Mouse (Mus musculus): Measurements from ENCODE around the gene Hmgb1. TPM values are rescaled to one million over a fixed set of nuclear protein-coding genes. Genes with fewer than 3 reads are reported as not detected.
A peak's percentile ranks its signal among the peaks of the same experiment; 100 is the strongest.
"Not testable (repeated sequence)": the region's sequence is repeated elsewhere in the genome, so short reads cannot be mapped to it uniquely, and the experiment has no call there.

Hmgb1 gene
- polyA plus RNA-seq, 1 experiment, result 173 TPM

DNA sequence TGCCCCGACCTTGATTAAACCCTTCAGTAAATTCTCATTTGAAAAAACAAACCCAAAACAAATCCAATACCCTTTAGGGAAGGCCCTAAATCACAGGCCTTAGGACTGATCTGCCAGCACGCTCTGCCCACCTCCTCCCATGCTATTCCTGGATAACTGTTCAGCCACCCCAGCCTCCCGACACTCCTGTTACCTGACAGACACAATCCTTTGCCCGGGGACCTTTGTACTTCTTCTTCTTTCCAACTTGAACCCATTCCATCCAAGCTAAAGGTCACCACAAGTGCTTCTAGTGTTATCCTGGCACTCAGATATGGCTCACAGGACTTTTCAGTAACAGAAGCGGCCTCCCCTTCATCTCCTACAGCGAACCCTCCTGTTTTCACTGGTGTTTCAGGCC, 25.3 kb downstream of the Hmgb1 start:
- TF ChIP-seq CTCF (IDR thresholded peaks at IDR 0.05; ENCODE audit: extremely low read depth, insufficient read depth, low read length), result no peak
- no peak for TF ChIP-seq POLR2A (IDR thresholded peaks at IDR 0.05; ENCODE audit: extremely low read depth, insufficient read depth, low read length)
- H3K4me1 ChIP-seq (ENCODE audit: control insufficient read depth, insufficient read depth, low read length), result no peaks in the 10 kb centered on the region
- H3K27ac ChIP-seq (ENCODE audit: insufficient read depth, low read length), result no peak overlapping the region
- no peak overlapping the region for H3K4me3 ChIP-seq (ENCODE audit: insufficient read depth, low read length)

DNA sequence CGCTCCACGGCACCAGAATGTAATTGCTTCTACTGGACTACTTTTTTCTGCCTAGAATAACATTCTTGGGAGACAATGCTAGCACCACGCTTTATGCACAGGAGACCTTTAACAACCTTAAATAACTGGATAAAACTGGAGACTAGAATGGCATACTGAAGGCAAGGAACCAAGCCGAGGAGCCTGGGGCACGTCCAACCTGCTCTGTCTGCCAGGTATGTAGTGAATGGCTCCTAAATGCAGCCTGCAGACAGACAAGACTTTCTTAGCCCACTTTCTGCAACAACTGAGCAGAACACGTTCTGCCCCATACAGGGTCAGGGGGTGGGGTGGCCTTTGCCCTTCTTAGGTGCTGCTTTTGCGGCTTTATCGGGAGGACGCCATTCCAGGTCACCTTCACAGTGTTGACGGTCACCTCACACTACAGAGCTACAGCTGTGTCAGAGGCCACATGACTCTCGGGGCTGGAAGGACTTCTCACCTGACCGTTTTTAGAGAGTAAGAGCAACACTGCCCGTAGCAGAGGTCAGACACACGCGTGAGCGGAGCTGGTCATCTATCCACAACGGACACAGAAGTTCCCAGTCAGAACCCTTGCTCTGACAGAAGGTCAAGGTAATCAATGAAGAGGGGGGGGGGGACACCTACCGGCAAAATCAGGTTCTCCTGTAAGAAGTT, 27.3 kb downstream of the Hmgb1 start:
- peaks cover 4% of the 10 kb centered on the region; the same call in 1 of the 2 replicates for H3K4me1 ChIP-seq (ENCODE audit: control insufficient read depth, insufficient read depth, low read length)
- H3K4me3 ChIP-seq (ENCODE audit: insufficient read depth, low read length), result no peak overlapping the region
- TF ChIP-seq POLR2A (IDR thresholded peaks at IDR 0.05; ENCODE audit: extremely low read depth, insufficient read depth, low read length) (no peak), CTCF (IDR thresholded peaks at IDR 0.05; ENCODE audit: extremely low read depth, insufficient read depth, low read length) (no peak)
- H3K27ac ChIP-seq (ENCODE audit: insufficient read depth, low read length), result no peak overlapping the region

DNA sequence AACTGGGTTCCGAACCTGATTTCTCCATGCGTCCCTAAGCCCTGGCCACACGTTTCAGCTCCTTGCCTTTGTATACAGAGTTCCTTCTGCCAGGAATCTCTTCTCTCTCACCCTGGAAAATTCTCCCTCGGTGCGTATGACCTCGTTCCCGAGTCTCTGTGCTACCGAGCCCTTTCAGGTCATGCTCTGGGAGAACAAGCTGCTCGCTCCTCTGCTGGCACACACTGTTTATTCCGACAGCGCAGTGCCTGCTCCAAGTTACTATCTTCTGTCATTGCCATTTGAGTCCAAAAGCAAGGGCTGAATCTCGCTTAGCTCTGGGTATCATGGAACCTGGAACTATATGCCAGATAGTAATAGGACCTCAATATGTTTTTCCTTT, 31.5 kb downstream of the Hmgb1 start:
- H3K4me1 ChIP-seq (ENCODE audit: control insufficient read depth, insufficient read depth, low read length), result peaks cover 4% of the 10 kb centered on the region; the same call in 1 of the 2 replicates
- H3K27ac ChIP-seq (ENCODE audit: insufficient read depth, low read length), result no peak overlapping the region
- TF ChIP-seq POLR2A (IDR thresholded peaks at IDR 0.05; ENCODE audit: extremely low read depth, insufficient read depth, low read length) (no peak), CTCF (IDR thresholded peaks at IDR 0.05; ENCODE audit: extremely low read depth, insufficient read depth, low read length) (no peak)
- H3K4me3 ChIP-seq (ENCODE audit: insufficient read depth, low read length), result no peak overlapping the region

DNA sequence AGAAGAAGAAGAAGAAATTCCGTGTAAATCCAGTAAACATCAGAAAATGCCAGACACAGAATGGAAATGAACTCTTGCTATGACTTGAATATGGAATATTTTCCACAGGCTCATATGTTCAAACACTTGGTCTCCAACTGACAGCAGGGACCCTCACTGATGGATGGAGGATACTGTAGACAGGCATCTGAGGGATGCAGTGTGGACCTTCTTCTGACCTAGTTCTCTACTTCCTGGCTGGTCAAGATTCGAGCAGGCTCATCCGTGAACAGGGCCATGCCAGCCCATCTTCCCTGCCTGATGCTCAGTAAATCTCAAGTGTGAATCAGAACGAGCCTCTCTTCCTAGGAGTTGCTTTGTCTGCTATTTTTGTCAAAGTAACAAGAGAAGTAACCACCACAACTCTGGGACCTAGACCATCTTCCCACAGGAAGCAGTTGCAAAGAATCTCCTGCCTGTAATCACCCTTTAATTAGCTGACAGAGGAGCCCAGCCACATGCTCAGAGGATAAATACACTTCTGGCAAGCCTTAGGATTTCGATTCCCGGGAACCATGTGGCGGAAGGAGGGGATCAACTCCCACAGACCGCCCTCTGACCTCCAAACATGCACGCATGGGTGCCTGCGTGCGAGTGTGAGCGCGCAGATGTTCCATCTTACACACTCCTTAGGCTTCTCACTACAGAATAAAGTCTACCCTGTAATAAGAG, 32.1 kb downstream of the Hmgb1 start:
- no peak overlapping the region for H3K4me3 ChIP-seq (ENCODE audit: insufficient read depth, low read length)
- H3K4me1 ChIP-seq (ENCODE audit: control insufficient read depth, insufficient read depth, low read length), result peaks cover 4% of the 10 kb centered on the region; the same call in 1 of the 2 replicates
- TF ChIP-seq CTCF (IDR thresholded peaks at IDR 0.05; ENCODE audit: extremely low read depth, insufficient read depth, low read length) (no peak), POLR2A (IDR thresholded peaks at IDR 0.05; ENCODE audit: extremely low read depth, insufficient read depth, low read length) (no peak)
- H3K27ac ChIP-seq (ENCODE audit: insufficient read depth, low read length), result no peak overlapping the region

DNA sequence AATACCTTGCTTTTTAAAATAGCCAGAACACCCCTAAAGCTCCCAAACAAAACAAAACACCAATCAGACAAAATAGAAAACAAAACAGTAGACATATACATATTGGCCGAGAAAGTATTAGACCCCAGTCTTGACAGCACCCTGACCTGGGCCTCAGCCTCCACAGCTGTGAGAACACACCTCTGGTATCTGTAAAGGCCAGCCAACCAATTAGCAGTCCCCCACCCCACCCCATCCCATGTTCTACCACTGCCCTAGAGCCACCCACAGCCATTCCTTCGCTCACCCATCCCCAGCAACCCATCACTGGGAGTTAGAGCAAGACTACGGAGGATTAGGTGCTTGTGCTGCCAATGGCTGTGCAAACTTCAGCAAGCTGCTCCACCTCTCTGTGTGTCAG, 33.4 kb downstream of the Hmgb1 start:
- no peak overlapping the region for H3K4me3 ChIP-seq (ENCODE audit: insufficient read depth, low read length)
- TF ChIP-seq CTCF (IDR thresholded peaks at IDR 0.05; ENCODE audit: extremely low read depth, insufficient read depth, low read length), result no peak
- no peak for TF ChIP-seq POLR2A (IDR thresholded peaks at IDR 0.05; ENCODE audit: extremely low read depth, insufficient read depth, low read length)
- no peak overlapping the region for H3K27ac ChIP-seq (ENCODE audit: insufficient read depth, low read length)
- peaks cover 4% of the 10 kb centered on the region; the same call in 1 of the 2 replicates for H3K4me1 ChIP-seq (ENCODE audit: control insufficient read depth, insufficient read depth, low read length)

DNA sequence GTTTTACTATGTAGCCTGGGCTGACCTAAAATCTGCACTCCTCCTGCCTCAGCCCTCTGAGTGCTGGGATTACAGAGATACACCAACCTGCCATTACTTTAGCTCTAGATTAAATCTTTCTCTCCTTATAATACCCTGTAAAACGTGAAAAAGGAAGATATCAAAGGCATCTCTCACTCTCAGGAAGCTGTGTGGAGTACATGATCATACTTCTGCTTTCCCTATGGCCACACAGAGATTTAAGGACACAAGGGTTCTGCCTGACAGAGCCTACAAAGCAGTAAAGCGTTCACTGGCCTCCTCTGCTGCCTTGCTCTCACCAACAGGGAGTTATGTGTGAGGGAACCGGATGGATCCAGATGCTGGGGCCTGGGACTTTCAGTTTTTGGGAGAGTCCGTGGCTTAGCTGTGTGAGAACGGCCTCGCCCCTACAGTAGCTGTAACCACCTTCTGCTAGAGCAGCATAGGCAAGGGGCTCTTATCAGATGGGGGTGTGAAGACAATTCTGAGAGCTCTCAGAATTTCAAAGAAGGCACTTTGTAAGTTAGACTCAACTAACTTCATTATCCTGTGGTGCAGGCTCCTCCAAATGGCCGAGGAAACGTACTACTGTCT, 36.8 kb downstream of the Hmgb1 start:
- Histone ChIP-seq H3K27ac (ENCODE audit: insufficient read depth, low read length) (no peak overlapping the region), H3K4me3 (ENCODE audit: insufficient read depth, low read length) (no peak overlapping the region), H3K4me1 (ENCODE audit: control insufficient read depth, insufficient read depth, low read length) (peaks cover 2% of the 10 kb centered on the region; the same call in 1 of the 2 replicates)
- TF ChIP-seq POLR2A (IDR thresholded peaks at IDR 0.05; ENCODE audit: extremely low read depth, insufficient read depth, low read length) (no peak), CTCF (IDR thresholded peaks at IDR 0.05; ENCODE audit: extremely low read depth, insufficient read depth, low read length) (no peak)

DNA sequence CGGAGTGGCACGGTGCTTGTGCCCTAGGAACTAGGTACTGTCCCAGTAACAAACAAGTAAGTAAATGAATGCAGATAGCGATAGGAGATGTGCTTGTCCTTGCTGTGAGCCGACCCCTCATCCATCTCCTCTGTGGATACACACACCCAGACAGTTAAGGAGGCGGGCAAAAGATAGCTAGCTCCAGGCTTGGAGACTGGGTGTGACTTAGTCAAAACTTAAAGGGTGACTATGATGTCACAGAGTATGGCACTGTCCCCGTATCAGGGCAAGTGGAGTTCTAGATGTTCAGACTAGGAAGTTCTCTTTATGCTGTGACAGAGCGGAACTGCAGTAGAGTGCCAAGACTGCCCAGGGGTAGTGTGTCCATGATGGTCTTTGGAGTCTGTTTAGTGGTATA, 37.6 kb downstream of the Hmgb1 start:
- H3K4me3 ChIP-seq (ENCODE audit: insufficient read depth, low read length), result no peak overlapping the region
- no peaks in the 10 kb centered on the region for H3K4me1 ChIP-seq (ENCODE audit: control insufficient read depth, insufficient read depth, low read length)
- TF ChIP-seq CTCF (IDR thresholded peaks at IDR 0.05; ENCODE audit: extremely low read depth, insufficient read depth, low read length) (no peak), POLR2A (IDR thresholded peaks at IDR 0.05; ENCODE audit: extremely low read depth, insufficient read depth, low read length) (no peak)
- no peak overlapping the region for H3K27ac ChIP-seq (ENCODE audit: insufficient read depth, low read length)

DNA sequence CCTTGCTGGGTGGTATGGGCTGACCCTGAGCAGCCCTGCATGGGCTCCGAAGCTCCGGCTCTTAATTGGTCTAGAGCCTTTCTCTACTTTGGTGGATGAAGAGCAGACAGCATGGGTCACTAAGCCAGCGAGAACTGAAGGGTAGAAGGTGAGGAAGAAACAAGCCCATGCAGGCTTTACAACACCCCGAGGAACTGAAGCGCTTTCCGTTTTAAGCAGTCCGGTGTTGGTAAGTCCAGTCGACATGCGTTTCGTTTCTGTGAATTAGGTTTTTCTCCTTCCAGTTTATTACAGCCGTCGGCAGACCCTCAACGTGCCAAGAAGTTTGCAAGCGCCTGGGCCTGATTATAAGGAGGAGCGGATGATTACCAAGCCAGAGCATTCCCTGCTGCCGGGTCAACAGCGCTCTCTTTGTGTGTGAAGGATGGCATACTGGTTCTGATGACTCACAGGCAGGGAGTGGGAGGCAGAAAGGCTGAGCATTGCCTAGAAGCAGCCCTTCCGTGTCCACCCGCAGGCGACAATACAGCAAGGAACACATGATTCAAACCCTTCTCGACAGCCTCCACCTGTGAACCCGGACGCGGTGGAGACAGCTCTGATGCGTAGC, 40.4 kb downstream of the Hmgb1 start:
- TF ChIP-seq CTCF (IDR thresholded peaks at IDR 0.05; ENCODE audit: extremely low read depth, insufficient read depth, low read length) (no peak), POLR2A (IDR thresholded peaks at IDR 0.05; ENCODE audit: extremely low read depth, insufficient read depth, low read length) (peak; percentile 45; the same call in 1 of the 2 replicates)
- H3K4me3 ChIP-seq (ENCODE audit: insufficient read depth, low read length), result no peak overlapping the region
- no peak overlapping the region for H3K27ac ChIP-seq (ENCODE audit: insufficient read depth, low read length)
- no peaks in the 10 kb centered on the region for H3K4me1 ChIP-seq (ENCODE audit: control insufficient read depth, insufficient read depth, low read length)

DNA sequence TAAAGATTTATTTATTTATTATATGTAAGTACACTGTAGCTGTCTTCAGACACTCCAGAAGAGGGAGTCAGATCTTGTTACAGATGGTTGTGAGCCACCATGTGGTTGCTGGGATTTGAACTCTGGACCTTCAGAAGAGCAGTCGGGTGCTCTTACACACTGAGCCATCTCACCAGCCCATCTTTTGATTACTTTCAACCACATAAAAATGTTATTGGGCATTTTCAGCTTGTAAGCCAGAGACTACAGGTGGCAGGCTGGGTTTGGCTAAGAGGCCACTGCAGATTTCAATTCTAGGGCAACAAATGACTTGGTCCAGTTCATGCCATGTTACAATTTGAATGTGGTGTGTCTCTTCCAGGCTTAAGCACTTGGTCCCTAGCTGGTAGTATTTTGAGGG, 43.1 kb downstream of the Hmgb1 start:
- not testable (repeated sequence) for H3K4me1 ChIP-seq (ENCODE audit: control insufficient read depth, insufficient read depth, low read length); H3K27ac ChIP-seq (ENCODE audit: insufficient read depth, low read length); H3K4me3 ChIP-seq (ENCODE audit: insufficient read depth, low read length)
